Mouse (Mus musculus) heart, adult 2 months (tissue): ENCODE results near the gene Cd82.

Experiments
- CTCF ChIP-seq: fragments of 200-600 bp; IDR thresholded peaks from 2 replicates; pipeline ENCODE4 v1.8.1; 2022; ENCODE audit warnings: antibody characterized with exemption, mild to moderate bottlenecking, moderate library complexity
- EP300 ChIP-seq: fragments of 200-500 bp; IDR thresholded peaks from 2 replicates; pipeline ENCODE4 v1.6.1; 2011; ENCODE audit warnings: low read depth, low read length, control low read depth; ENCODE audit not compliant: insufficient read depth

- TF ChIP-seq CTCF (no peak), EP300 (no peak)
Observed at GRCm38 (mm10) chr2:93459208-93459920, 3.6 kb downstream of the Cd82 start.
